In the genomic region with DNA sequence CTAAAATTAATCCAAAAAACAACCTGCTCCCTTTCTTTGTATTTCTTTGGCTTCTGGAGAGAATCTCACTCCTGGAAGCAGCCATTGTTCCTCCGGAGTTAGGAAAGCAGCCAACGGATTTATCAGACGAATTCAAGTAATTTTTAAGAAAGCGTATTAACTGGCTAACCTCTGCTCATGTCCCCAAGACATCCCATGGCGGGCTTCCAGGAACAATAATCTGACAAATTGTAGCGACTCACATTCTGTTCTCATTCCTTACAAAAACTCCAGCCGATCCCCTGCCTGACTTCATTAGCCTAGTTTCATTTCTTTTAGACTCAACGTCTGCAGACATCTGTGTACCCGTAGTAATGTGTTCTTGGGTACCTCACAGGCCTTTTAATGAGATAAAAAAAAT, we compare ENCODE assay signal across 8 mouse cellular contexts. TPM values are rescaled to one million over a fixed set of nuclear protein-coding genes. Genes with fewer than 3 reads are reported as not detected.
DNase-seq lines count a peak whose midpoint lies in the region; ATAC-seq and TF ChIP-seq lines count a peak whose summit lies in the region.

No protein-coding gene starts in this region.

- no peak for ATAC-seq in lung, embryonic 14.5 days (ENCODE audit: insufficient read depth)
- ATAC-seq in cerebellum, adult (ENCODE audit: insufficient number of reproducible peaks, low FRiP score, low TSS enrichment): no peak
- no peak for ATAC-seq in frontal cortex, adult (ENCODE audit: low TSS enrichment)
- ATAC-seq in megakaryocyte-erythroid progenitor cell, adult 5-6 weeks (replicated peaks; ENCODE audit: low FRiP score, low TSS enrichment, poor library complexity, severe bottlenecking): no peak

- WGBS in lung, embryonic 14.5 days: 47% methylated on average over 9 of the region's 9 CpGs
- 27% methylated on average over 9 of the region's 9 CpGs for WGBS in kidney, adult 2 months

- no peaks in the 10 kb centered on the region for H3K9me3 ChIP-seq in lung, embryonic 14.5 days (ENCODE audit: low read depth, low read length)

- TF ChIP-seq POLR2A in kidney, adult 2 months (IDR thresholded peaks at IDR 0.05; ENCODE audit: low read depth, low read length): no peak

- no peak overlapping the region for H3K4me3 ChIP-seq in lung, embryonic 14.5 days (ENCODE audit: low read depth, low read length)
- H3K4me3 ChIP-seq in kidney, adult 2 months (ENCODE audit: insufficient read depth, low read depth, low read length): no peak overlapping the region

- no peaks in the 10 kb centered on the region for H3K36me3 ChIP-seq in lung, embryonic 14.5 days (ENCODE audit: insufficient read depth)
- no peaks in the 10 kb centered on the region; the same call in 1 of the 2 replicates for H3K36me3 ChIP-seq in kidney, adult 2 months (ENCODE audit: control insufficient read depth, insufficient read depth, low read length)

- TF ChIP-seq CTCF in lung, embryonic 14.5 days (IDR thresholded peaks at IDR 0.05; ENCODE audit: low read depth): no peak
- no peak for TF ChIP-seq CTCF in kidney, adult 2 months (conservative IDR thresholded peaks at IDR 0.05; ENCODE audit: insufficient read depth, insufficient read length, low read depth, low read length)

- DNase-seq in lung, embryonic 14.5 days: peak; percentile 68
- DNase-seq in lung, postnatal 4 days: no peak
- DNase-seq in gastrocnemius, postnatal 14 days: peak; percentile 48
- DNase-seq in kidney, adult 2 months: peak; percentile 87
- peak; percentile 50 for DNase-seq in skeletal muscle tissue, adult 2 months (ENCODE audit: low read depth, low spot score)

- no peak overlapping the region for H3K4me2 ChIP-seq in lung, embryonic 14.5 days

- intact Hi-C loops in gastrocnemius, postnatal 14 days (cut with DNase I; ENCODE audit: low total_unique reads): no loop called here

- H3K4me1 ChIP-seq in lung, embryonic 14.5 days (ENCODE audit: insufficient read depth): peaks cover 18% of the 10 kb centered on the region
- peaks cover 22% of the 10 kb centered on the region for H3K4me1 ChIP-seq in kidney, adult 2 months (ENCODE audit: control insufficient read depth, insufficient read depth, low read length)

- no peak overlapping the region for H3K9ac ChIP-seq in lung, embryonic 14.5 days

- H3K27me3 ChIP-seq in lung, embryonic 14.5 days (ENCODE audit: insufficient read depth, low read length): no peaks in the 10 kb centered on the region
- H3K27me3 ChIP-seq in kidney, adult 2 months (replicated peaks; ENCODE audit: control insufficient read depth, insufficient read depth, low read length): no peaks in the 10 kb centered on the region

- H3K27ac ChIP-seq in lung, embryonic 14.5 days (ENCODE audit: low read depth): 0 out of 2 replicates have a peak overlapping the region, but pooled peaks have one; percentile 56
- H3K27ac ChIP-seq in kidney, adult 2 months (ENCODE audit: insufficient read depth, low read depth, low read length): peak overlapping the region; percentile 26; the same call in 1 of the 2 replicates

RNA-seq across cellular contexts. Expression of gene A930033H14Rik, which starts 45.7 kb away (rescaled TPM):
- 1.8 and 1.9 TPM in 2 replicates for polyA plus RNA-seq in lung, embryonic 14.5 days (2014; fragmentation: Nextera tagmentation; extraction: Ambion mirVana)
- 1 to 10 TPM; 2.9 to 3.4 TPM for total RNA-seq in gastrocnemius, postnatal 14 days (2021)
- polyA plus RNA-seq in kidney, adult 2 months (2012; rRNA removed): 0.94 and 1.1 TPM in 2 replicates
- total RNA-seq in megakaryocyte-erythroid progenitor cell, adult 5-6 weeks (2014; fragmentation: Nextera tagmentation): 0.46 TPM in 1 of 2 replicates, not detected in the other
- 0.08 and 0.42 TPM in 2 replicates for total RNA-seq in megakaryocyte-erythroid progenitor cell, adult 5-6 weeks (2017)

Comparison
In these comparisons a context has a peak if more than half of its experiments do, and no peak if none do; other contexts are left out.
1. DNase-seq: peak in lung, embryonic 14.5 days (single experiment), gastrocnemius, postnatal 14 days (single experiment), kidney, adult 2 months (single experiment) and skeletal muscle tissue, adult 2 months (single experiment); none in lung, postnatal 4 days (0 of 2).